Mouse (Mus musculus): ENCODE measurements around the gene Dync1li1.

DNA sequence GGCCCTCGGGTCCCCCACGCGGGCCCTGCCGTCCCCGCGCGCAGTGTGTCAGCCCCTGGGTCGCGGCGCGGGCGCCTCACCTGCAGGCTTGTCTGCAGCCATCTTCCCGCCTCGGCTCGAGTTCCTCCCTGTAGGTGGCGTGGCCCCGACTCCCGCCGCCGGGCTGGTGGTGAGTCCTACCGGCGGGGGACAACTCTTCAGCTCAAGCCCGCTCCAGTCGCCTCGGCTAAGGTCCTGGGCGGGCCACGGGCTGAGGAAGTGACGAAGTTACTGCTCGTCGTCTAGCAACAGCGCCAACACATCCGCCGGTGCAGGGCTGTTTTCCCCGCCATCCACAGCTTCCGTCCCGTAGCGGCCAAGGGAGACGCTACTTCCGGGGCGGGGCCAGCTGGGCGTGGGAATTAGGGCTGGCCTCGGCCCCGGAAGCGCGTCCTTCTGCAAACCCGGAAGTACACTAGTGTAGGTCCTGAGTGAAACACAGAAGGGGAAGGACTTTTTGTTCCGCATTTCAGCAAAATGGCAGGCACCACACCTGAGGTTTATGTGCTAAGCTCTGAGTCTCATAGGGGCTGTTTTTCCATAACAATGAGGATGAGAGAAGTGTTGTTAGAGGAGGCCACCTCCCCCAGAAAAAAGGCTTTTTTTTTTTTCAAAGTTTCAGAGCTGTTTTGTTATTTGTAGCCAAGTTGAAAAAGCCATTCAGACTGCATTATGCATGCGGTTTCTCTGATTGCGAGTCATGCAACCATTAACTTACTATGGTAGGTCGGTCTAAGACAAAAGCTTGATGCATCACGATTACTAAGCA is 48.5 kb upstream of the Dync1li1 start, which contains the start of gene Cnot10:
- TF ChIP-seq GATA1 (IDR thresholded peaks at IDR 0.05; ENCODE audit: low read length) (no peak), TAL1 (IDR thresholded peaks at IDR 0.05; ENCODE audit: low read length) (no peak)

Measured in erythroblast, embryonic 14.5 days (primary cell).